Mouse (Mus musculus) embryonic fibroblast, embryonic 13.5 days (primary cell): ENCODE results near the gene Yars. TPM values are rescaled to one million over a fixed set of nuclear protein-coding genes. Genes with fewer than 3 reads are reported as not detected.
"Not testable (repeated sequence)": the region's sequence is repeated elsewhere in the genome, so short reads cannot be mapped to it uniquely, and the experiment has no call there.

ENCODE experiments used
- H3K27ac ChIP-seq: 2 replicates; pipeline ENCODE4 v1.5.1; 2012; ENCODE audit warnings: low read length, control low read depth, inconsistent platforms; ENCODE audit not compliant: insufficient read depth
- H3K4me1 ChIP-seq: 2 replicates; pipeline ENCODE4 v1.6.1; 2011; ENCODE audit warnings: low read length; ENCODE audit not compliant: control insufficient read depth, insufficient read depth
- H3K4me3 ChIP-seq: 2 replicates; pipeline ENCODE4 v1.5.1; 2011; ENCODE audit warnings: mild to moderate bottlenecking, control low read depth, low read length; ENCODE audit not compliant: insufficient read depth
- CTCF ChIP-seq: IDR thresholded peaks from 2 replicates; pipeline ENCODE4 v1.5.1; 2011; ENCODE audit warnings: mild to moderate bottlenecking, control low read depth, low read length, moderate library complexity, borderline replicate concordance; ENCODE audit not compliant: insufficient read depth
- POLR2A ChIP-seq: IDR thresholded peaks from 2 replicates; pipeline ENCODE4 v1.6.1; 2011; ENCODE audit warnings: low read depth, mild to moderate bottlenecking, control low read depth, low read length, moderate library complexity
- polyA plus RNA-seq: library from polyadenylated mRNA; stranded (reverse); fragments of >200 nt; gene quantifications from 2 replicates; pipeline ENCODE4 v1.2.4, GENCODE M21; 2011; ENCODE audit warnings: low read depth; ENCODE audit not compliant: missing spikeins, insufficient read length

Gene Yars
- polyA plus RNA-seq, 1 experiment: 104 TPM

DNA sequence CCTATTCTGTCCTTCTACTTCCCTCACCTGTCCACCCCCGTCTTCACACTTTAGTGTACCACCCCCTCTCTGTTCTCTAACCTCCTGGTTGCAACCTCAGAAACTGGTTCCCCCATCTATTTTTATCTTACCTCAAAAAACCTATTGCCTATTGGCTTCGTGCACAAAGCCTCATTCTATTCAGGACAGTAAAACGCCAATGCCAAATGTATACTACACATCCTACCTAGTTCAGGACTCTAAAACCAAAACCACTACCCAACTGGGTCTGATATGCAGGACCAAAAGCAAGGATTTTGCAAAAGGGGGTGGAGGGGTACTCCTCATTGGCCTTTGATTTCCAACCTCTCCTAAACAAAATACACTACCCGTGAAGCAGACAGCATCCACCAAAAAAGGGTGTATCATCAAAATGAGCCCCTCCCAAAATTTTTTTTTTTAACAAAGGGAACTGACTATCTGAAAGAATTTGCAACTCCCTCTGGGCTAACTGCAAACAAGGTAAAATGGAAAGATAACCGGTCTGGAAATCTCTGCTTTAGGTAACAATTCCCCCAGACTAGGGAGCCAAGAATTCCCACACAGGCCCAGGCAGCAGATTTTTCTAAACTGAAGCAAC lies 1.4 kb upstream of the Yars start:
- TF ChIP-seq POLR2A (no peak), CTCF (no peak)
- Histone ChIP-seq H3K27ac (no peak overlapping the region), H3K4me1 (peaks cover 3% of the 10 kb centered on the region; the same call in 1 of the 2 replicates), H3K4me3 (peak overlapping the region; percentile 82)

DNA sequence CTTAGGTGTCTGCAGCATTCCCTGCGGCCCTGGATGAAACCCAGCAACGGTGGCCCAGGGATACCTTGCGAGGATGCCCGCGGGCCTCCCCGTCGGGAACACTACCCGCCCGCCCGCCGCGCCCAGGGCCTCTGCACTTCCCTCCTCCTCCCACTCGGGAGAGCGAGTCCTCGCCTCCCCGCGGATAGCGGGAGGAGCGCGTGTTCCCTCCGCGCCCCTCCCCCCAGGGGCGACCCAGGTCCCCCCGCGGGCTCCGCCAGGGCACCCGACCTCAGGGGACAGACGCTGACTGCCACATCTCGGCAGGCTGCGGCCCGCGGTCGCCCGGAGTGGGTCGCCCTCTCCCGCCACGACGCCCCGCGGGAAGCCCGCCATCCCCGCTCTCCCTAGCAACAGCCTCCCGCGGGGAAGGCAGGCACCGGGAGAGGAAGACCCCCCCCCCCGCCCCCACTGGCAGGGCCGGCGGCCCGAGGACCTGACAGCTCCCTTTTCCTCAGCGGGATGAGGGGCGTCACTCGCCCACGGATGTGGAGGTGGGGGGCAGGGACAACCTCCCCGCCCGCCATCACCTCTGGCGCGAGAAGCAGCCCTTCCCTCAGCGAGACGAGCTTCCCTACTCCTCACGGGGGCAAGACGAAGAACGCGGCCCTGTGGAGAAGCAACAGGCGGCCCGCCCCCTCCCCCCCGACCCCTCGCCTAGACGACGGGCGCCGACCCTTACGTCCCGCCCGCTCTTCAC lies 588 bp upstream of the Yars start:
- TF ChIP-seq CTCF (no peak), POLR2A (peak; percentile 37; the same call in 1 of the 2 replicates)
- peak overlapping the region; percentile 39 for H3K27ac ChIP-seq
- H3K4me3 ChIP-seq: peak overlapping the region; percentile 82
- H3K4me1 ChIP-seq: peaks cover 3% of the 10 kb centered on the region; the same call in 1 of the 2 replicates

DNA sequence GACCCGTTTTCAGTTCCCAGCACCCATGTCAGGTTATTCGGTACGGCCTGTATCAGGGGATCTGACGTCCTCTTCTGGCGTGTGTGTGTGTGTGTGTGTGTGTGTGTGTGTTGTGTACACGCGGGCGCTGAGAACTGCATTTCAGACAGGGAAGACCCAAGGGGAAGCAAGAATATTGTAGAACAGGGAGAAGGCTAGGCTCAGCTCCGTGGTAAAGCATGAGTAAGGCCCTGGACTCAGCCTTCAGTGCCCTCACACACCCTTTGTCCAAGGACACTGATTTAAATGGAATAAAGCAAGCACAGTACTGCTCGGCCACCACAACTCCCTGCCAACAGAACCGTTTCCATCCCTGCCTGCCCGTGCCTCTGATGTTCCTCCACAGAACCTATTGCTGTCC lies 978 bp downstream of the Yars start:
- peak overlapping the region; percentile 87 for H3K4me3 ChIP-seq
- H3K27ac ChIP-seq: peak overlapping the region; percentile 82
- no peak for TF ChIP-seq CTCF
- peak; percentile 12; the same call in 1 of the 2 replicates for TF ChIP-seq POLR2A
- peaks cover 3% of the 10 kb centered on the region; the same call in 1 of the 2 replicates for H3K4me1 ChIP-seq

DNA sequence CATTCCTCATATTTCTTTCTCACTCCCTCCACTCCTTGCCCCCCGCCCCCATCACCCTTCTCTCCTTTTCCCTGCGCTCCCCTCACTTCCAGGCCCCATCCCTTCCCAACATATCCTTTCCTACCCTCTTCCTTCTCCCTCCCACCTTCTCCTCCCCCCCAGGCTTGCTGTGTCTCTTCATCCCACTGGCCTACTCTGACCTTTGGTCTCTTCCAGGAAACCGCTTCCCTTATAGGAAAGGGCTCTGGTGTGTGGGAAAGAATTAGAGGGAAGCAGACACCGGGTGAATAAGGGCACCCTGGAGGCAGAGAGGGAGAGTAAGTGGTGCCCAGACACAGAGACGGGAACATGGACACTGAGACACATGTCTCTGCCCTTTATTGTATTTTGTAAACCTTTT lies 2.1 kb downstream of the Yars start:
- Histone ChIP-seq H3K27ac (no peak overlapping the region), H3K4me3 (peak overlapping the region; percentile 87), H3K4me1 (peaks cover 3% of the 10 kb centered on the region; the same call in 1 of the 2 replicates)
- TF ChIP-seq CTCF: no peak
- no peak for TF ChIP-seq POLR2A

DNA sequence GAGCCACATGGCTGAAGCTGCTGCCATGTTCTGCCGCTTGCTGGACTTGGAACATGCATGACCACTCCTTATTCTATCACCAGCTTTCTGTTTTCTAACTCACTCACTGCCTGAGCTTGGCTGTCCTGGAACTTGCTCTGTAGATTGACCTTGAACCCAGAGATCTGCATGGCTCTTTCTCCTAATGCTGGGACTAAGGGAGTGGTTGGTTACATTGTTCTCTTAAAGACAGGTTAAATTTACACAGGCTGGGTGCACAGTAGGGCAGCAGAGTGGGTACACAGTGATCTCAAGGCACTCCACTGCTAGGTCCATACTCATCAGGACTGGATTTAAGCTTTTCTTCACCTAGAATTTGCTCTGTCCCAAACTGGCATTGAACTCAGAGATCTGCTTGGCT lies 4.7 kb downstream of the Yars start:
- TF ChIP-seq POLR2A (no peak), CTCF (no peak)
- H3K4me3 ChIP-seq: no peak overlapping the region
- H3K27ac ChIP-seq: no peak overlapping the region
- H3K4me1 ChIP-seq: peaks cover 3% of the 10 kb centered on the region; the same call in 1 of the 2 replicates

DNA sequence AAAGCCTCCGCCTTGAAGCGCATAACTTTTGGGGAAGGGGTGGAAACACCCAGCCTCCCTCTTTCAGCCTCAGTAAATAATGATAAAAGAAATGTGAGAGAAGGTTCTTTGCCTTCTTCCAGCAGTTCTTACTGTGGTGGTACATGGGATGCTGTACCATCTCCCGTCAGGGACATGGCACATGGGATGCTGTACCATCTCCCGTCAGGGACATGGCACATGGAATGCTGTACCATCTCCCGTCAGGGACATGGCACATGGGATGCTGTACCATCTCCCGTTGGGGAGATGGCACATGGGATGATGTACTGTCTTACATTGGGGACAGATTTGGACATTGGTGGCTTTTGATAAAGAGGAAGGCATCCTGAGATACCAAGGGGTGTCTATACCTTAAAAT lies 8.0 kb downstream of the Yars start:
- TF ChIP-seq POLR2A (no peak), CTCF (no peak)
- Histone ChIP-seq H3K4me3 (no peak overlapping the region), H3K4me1 (0 out of 2 replicates have a peak, but pooled peaks cover 2% of the 10 kb centered on the region), H3K27ac (no peak overlapping the region)

DNA sequence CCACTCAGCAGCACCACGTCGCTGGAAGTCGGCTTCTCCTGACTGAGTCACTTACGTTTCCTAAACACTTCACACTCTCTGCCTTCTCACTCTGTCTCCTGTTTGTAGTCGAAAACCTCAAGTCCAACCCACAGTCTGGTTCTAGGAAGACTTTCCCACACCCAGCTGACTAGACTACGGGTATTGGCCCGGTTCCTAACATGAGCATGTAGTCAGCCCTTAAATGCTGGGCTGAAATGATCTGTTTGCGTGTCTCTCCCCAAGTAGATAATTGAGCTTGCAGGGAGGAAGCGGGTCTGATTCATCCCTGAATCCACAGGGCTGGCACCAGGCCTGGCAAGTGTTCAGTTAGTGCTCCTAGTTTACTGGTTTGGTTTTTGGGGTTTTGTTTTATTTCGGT lies 15.1 kb downstream of the Yars start:
- 0 out of 2 replicates have a peak, but pooled peaks cover 2% of the 10 kb centered on the region for H3K4me1 ChIP-seq
- H3K4me3 ChIP-seq: no peak overlapping the region
- H3K27ac ChIP-seq: peak overlapping the region; percentile 32; the same call in 1 of the 2 replicates
- TF ChIP-seq POLR2A (no peak), CTCF (no peak)

DNA sequence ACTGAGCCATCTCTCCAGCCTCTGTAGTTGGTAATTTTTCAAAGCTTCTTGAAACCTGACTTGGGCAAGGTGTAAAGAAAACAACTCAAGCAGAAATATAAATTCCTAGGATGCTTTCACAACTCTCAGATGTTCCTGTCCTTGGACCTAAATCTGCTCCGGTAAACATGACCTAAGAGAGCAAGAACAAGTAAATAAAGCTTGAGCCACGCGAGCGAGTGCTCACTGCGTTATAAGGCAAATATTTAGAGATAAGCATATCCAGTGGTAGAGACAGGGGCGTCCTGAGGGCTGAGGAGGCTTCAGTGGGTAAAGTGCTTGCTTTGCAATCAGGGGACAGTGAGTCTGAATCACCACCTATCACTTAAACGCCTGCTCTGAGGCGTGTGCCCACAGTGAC lies 17.2 kb downstream of the Yars start:
- Histone ChIP-seq H3K4me3 (no peak overlapping the region), H3K4me1 (0 out of 2 replicates have a peak, but pooled peaks cover under 1% of the 10 kb centered on the region), H3K27ac (no peak overlapping the region)
- TF ChIP-seq CTCF (no peak), POLR2A (no peak)

DNA sequence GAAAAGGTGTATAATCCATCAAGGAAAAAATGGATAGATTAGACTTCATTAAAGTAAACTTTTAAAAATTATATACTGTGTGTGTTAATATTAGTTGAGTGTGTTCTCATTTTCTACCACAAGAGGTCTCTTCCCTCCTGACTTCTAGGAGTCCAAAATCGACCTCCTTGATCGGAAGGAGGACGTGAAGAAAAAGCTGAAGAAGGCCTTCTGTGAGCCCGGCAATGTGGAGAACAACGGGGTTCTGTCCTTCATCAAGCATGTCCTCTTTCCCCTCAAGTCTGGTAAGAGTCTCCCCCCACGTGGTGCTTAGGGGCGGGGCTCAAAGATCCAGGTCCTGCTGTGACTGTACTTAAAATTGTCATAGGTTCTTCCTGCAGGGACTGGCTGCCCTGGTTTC lies 19.9 kb downstream of the Yars start:
- Histone ChIP-seq H3K4me3 (no peak overlapping the region), H3K27ac (no peak overlapping the region), H3K4me1 (no peaks in the 10 kb centered on the region)
- no peak for TF ChIP-seq CTCF
- no peak for TF ChIP-seq POLR2A

DNA sequence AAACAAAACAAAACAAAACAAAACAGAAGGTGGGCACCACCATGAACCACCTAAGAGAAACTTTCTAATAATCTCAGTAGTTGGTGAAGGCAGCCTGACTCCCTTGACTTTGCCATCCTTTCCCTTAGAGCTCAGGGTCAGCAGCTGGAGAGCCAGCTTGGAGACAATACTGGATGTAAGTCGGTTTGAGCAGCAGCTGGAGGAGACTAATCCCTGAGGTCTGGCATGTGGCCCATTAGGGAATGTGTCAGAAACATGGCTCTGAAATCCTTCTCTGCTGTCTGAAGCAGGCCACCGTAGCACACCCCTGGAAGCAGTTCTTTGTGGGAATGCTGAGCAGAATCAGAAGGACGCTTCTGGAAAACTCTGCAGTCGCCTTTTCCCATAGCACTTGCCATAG lies 21.9 kb downstream of the Yars start:
- no peak overlapping the region for H3K27ac ChIP-seq
- TF ChIP-seq CTCF (no peak), POLR2A (no peak)
- no peak overlapping the region for H3K4me3 ChIP-seq
- no peaks in the 10 kb centered on the region for H3K4me1 ChIP-seq

DNA sequence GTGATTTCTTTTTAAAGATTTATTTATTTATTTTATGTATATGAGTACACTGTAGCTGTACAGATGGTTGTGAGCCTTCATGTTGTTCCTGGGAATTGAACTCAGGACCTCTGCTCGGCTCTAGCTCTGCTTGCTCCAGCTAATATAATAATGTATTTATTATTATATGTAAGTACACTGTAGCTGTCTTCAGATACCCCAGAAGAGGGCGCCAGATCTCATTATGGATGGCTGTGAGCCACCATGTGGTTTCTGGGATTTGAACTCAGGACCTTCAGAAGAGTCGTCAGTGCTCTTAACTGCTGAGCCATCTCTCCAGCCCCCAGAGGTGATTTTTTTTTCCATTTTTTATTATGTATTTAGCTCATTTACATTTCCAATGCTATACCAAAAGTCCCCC lies 22.9 kb downstream of the Yars start:
- not testable (repeated sequence) for H3K4me3 ChIP-seq, H3K27ac ChIP-seq, H3K4me1 ChIP-seq
